Mouse (Mus musculus): ENCODE results near the gene Spata32. TPM values are rescaled to one million over a fixed set of nuclear protein-coding genes. Genes with fewer than 3 reads are reported as not detected.

The Spata32 gene
- total and polyA plus RNA-seq, 3 experiments, result not detected

DNA sequence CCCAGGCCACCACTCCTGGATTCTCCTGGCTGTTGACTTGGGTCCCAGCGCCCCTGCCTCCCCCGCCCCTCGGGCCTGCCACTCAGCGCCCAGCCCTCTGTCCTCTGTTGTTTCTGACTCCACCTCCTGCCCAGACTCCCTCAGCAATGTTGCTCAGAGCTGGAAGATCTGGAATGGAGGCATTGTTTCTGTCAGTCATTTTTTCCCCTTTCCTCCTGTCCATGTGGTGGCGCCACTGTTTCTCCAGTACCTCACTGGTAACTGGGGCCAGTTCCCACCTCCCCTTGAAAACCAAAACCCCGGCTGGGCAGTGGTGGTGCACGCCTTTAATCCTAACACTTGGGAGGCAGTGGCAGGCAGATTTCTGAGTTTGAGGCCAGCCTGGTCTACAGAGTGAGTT is 56.8 kb downstream of the Spata32 start:
- Histone ChIP-seq H3K4me3 (replicated peaks in 1 of 3; ENCODE audit: low read depth in 2 of 3, low read length in 2 of 3, poor library complexity in 1 of 3) (no peak overlapping the region), H3K4me2 (ENCODE audit: insufficient read depth, low read depth, poor library complexity, severe bottlenecking) (no peak overlapping the region), H3K27me3 (replicated peaks) (no peaks in the 10 kb centered on the region), H3K4me1 (ENCODE audit: control insufficient read depth in 1 of 2, insufficient read depth in 2 of 2) (peaks cover 6 to 14% of the 10 kb centered on the region in 2 experiments; a peak in 3 of 4 replicates), H3K79me2 (replicated peaks; ENCODE audit: control insufficient read depth, extremely low read depth, insufficient read depth, poor library complexity, severe bottlenecking) (no peaks in the 10 kb centered on the region), H3K36me3 (replicated peaks in 1 of 2; ENCODE audit: control insufficient read depth in 1 of 2, insufficient read depth in 1 of 2, low read length in 1 of 2) (no peaks in the 10 kb centered on the region), H3K27ac (ENCODE audit: insufficient read depth, low read depth) (no peak overlapping the region), H3K9me3 (replicated peaks; ENCODE audit: low read length) (peaks cover 6% of the 10 kb centered on the region), H3K9ac (ENCODE audit: insufficient read depth, low read depth) (no peak overlapping the region)
- dilution Hi-C loops (cut with MboI; ENCODE audit: extremely low pct_ligation_motif_present, extremely low pct_unique_long_range_greater_than_20kb, low sequenced_read_pairs) (no loop called here), in situ Hi-C loops (cut with MboI; ENCODE audit: low pct_ligation_motif_present, low pct_unique_long_range_greater_than_20kb, low sequenced_read_pairs) (loop anchor here (25.0 kb wide), 1 partner anchor 401 kb away; no protein-coding TSS in a partner anchor)
- peak in 1 of 2 experiments; percentile 58; a peak in 2 of 4 replicates for TF ChIP-seq CTCF (conservative IDR thresholded peaks at IDR 0.05 in 1 of 2, IDR thresholded peaks at IDR 0.05 in 1 of 2; ENCODE audit: low read depth in 2 of 2, low read length in 2 of 2)
- TF ChIP-seq RAD21 (IDR thresholded peaks at IDR 0.05; ENCODE audit: low read depth, low read length), result peak; percentile 15
- TF ChIP-seq ETS1 (conservative IDR thresholded peaks at IDR 0.05; ENCODE audit: low read depth, low read length), result no peak
- no peak for TF ChIP-seq EP300 (IDR thresholded peaks at IDR 0.05; ENCODE audit: low read length)
- TF ChIP-seq ZC3H11A (IDR thresholded peaks at IDR 0.05; ENCODE audit: low read depth, low read length), result no peak
- peak; percentile 32 for TF ChIP-seq SMC3 (IDR thresholded peaks at IDR 0.05; ENCODE audit: low read depth, low read length)
- DNase-seq (ENCODE audit: extremely low read depth), result no peak

DNA sequence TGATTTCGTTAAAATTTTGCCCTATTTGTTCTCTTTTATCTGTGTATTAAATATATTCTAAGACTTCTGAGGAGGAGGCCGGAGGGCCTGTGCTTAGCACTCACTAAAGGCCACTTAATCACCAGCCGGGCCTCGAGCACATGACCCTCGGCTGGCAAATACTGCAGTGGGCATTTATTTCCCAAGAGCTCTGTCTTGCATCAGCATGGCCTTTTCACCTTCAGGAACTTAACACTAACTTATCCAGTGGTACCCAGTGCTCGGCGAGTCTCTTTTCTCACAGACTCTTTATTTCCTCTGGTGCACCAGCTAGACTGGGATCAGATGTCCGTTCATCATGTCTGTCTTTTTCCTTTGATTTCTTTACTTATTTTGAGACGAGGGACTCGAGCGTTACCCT is 57.5 kb downstream of the Spata32 start:
- peaks cover 5% of the 10 kb centered on the region for H3K9me3 ChIP-seq (replicated peaks; ENCODE audit: low read length)
- H3K9ac ChIP-seq (ENCODE audit: insufficient read depth, low read depth), result no peak overlapping the region
- no peak for TF ChIP-seq CHD2 (IDR thresholded peaks at IDR 0.05; ENCODE audit: low read length)
- no peak for TF ChIP-seq MEF2A (IDR thresholded peaks at IDR 0.05; ENCODE audit: borderline replicate concordance, low read depth, low read length)
- TF ChIP-seq JUND (conservative IDR thresholded peaks at IDR 0.05; ENCODE audit: low read depth, low read length), result no peak
- TF ChIP-seq KAT2A (IDR thresholded peaks at IDR 0.05; ENCODE audit: insufficient replicate concordance, low read length), result no peak
- no peak for TF ChIP-seq CHD1 (IDR thresholded peaks at IDR 0.05; ENCODE audit: low read depth, low read length)
- TF ChIP-seq BHLHE40 (IDR thresholded peaks at IDR 0.05; ENCODE audit: low read depth, low read length), result no peak
- TF ChIP-seq NRF1 (IDR thresholded peaks at IDR 0.05; ENCODE audit: low read depth, low read length), result no peak
- no peak for TF ChIP-seq ZMIZ1 (IDR thresholded peaks at IDR 0.05; ENCODE audit: low read depth, low read length)
- TF ChIP-seq IRF4 (IDR thresholded peaks at IDR 0.05; ENCODE audit: low read depth, low read length), result no peak
- no peak for TF ChIP-seq E2F4 (IDR thresholded peaks at IDR 0.05; ENCODE audit: insufficient replicate concordance, low read depth, low read length)
- TF ChIP-seq MXI1 (IDR thresholded peaks at IDR 0.05; ENCODE audit: low read depth, low read length), result no peak
- no peak for TF ChIP-seq MAX (IDR thresholded peaks at IDR 0.05; ENCODE audit: low read length)
- TF ChIP-seq MYC (IDR thresholded peaks at IDR 0.05; ENCODE audit: low read depth, low read length), result no peak
- TF ChIP-seq CTCF (conservative IDR thresholded peaks at IDR 0.05 in 1 of 2, IDR thresholded peaks at IDR 0.05 in 1 of 2; ENCODE audit: low read depth in 2 of 2, low read length in 2 of 2), result no peak
- TF ChIP-seq RAD21 (IDR thresholded peaks at IDR 0.05; ENCODE audit: low read depth, low read length), result no peak
- TF ChIP-seq HCFC1 (IDR thresholded peaks at IDR 0.05; ENCODE audit: low read depth, low read length), result no peak
- H3K4me1 ChIP-seq (ENCODE audit: control insufficient read depth in 1 of 2, insufficient read depth in 2 of 2), result peaks cover 6 to 14% of the 10 kb centered on the region in 2 experiments; a peak in 3 of 4 replicates
- no peak overlapping the region for H3K4me3 ChIP-seq (replicated peaks in 1 of 3; ENCODE audit: low read depth in 2 of 3, low read length in 2 of 3, poor library complexity in 1 of 3)
- no peaks in the 10 kb centered on the region for H3K27me3 ChIP-seq (replicated peaks)
- dilution Hi-C loops (cut with MboI; ENCODE audit: extremely low pct_ligation_motif_present, extremely low pct_unique_long_range_greater_than_20kb, low sequenced_read_pairs), result no loop called here
- no peaks in the 10 kb centered on the region for H3K79me2 ChIP-seq (replicated peaks; ENCODE audit: control insufficient read depth, extremely low read depth, insufficient read depth, poor library complexity, severe bottlenecking)
- H3K4me2 ChIP-seq (ENCODE audit: insufficient read depth, low read depth, poor library complexity, severe bottlenecking), result no peak overlapping the region
- H3K36me3 ChIP-seq (replicated peaks in 1 of 2; ENCODE audit: control insufficient read depth in 1 of 2, insufficient read depth in 1 of 2, low read length in 1 of 2), result no peaks in the 10 kb centered on the region
- in situ Hi-C loops (cut with MboI; ENCODE audit: low pct_ligation_motif_present, low pct_unique_long_range_greater_than_20kb, low sequenced_read_pairs), result loop anchor here (25.0 kb wide), 1 partner anchor 402 kb away; no protein-coding TSS in a partner anchor
- DNase-seq (ENCODE audit: extremely low read depth), result no peak
- no peak overlapping the region for H3K27ac ChIP-seq (ENCODE audit: insufficient read depth, low read depth)

Measured in CH12.LX (cell line).